Mouse (Mus musculus) brain, embryonic 14.5 days (tissue): ENCODE data around the gene Epha8.

Experiments used
- CTCF ChIP-seq: fragments of 200-500 bp; IDR thresholded peaks from 2 replicates; pipeline ENCODE4 v1.5.1; 2012; ENCODE audit warnings: inconsistent platforms, mild to moderate bottlenecking, moderate library complexity, borderline replicate concordance; ENCODE audit not compliant: insufficient read depth, insufficient read length; ENCODE audit errors: extremely low read depth
- POLR2A ChIP-seq: fragments of 200-500 bp; IDR thresholded peaks from 2 replicates; pipeline ENCODE4 v1.6.1; 2012; ENCODE audit warnings: mild to moderate bottlenecking, inconsistent platforms, borderline replicate concordance; ENCODE audit not compliant: poor library complexity, insufficient read depth, insufficient read length, severe bottlenecking; ENCODE audit errors: extremely low read depth

- TF ChIP-seq POLR2A, result no peak
- peak; percentile 88 for TF ChIP-seq CTCF
These were observed 62.7 kb downstream of the Epha8 start for GRCm38 (mm10) chr4:136893691-136894543.
